Mouse (Mus musculus) MEL (cell line): ENCODE measurements around the gene Dhx30. TPM values are rescaled to one million over a fixed set of nuclear protein-coding genes. Genes with fewer than 3 reads are reported as not detected.

ENCODE experiments used
- DNase-seq: peaks from one replicate; pipeline ENCODE4 v3.0.0; 2011; ENCODE audit warnings: low read depth, low spot score
- H3K27ac ChIP-seq: 2 replicates; pipeline ENCODE4 v1.5.1; 2012; ENCODE audit warnings: low read depth, mild to moderate bottlenecking, control low read depth, low read length, moderate library complexity; ENCODE audit not compliant: control insufficient read depth
- H3K27me3 ChIP-seq, 2 experiments: fragments of 150-350 bp in 1 of 2; sonication (generic) in 1 of 2; 2 replicates each; pipeline ENCODE4 v1.6.1; 2012; ENCODE audit warnings: low read length in 2 of 2, mild to moderate bottlenecking in 2 of 2, improper control_type of control experiment in 1 of 2, moderate library complexity in 1 of 2; ENCODE audit not compliant: insufficient read depth in 2 of 2, control insufficient read depth in 1 of 2
- H3K36me3 ChIP-seq, 2 experiments: 2 replicates each; pipeline ENCODE4 v1.6.1; 2012 to 2014; ENCODE audit warnings: low read length in 2 of 2, improper control_type of control experiment in 1 of 2, inconsistent platforms in 1 of 2, mild to moderate bottlenecking in 1 of 2; ENCODE audit not compliant: insufficient read depth in 2 of 2, control insufficient read depth in 1 of 2
- H3K4me1 ChIP-seq, 2 experiments: fragments of 150-350 bp in 1 of 2; sonication (generic) in 1 of 2; 2 replicates each; pipeline ENCODE4 v1.6.1; 2012; ENCODE audit warnings: low read length in 2 of 2, improper control_type of control experiment in 1 of 2, mild to moderate bottlenecking in 1 of 2; ENCODE audit not compliant: insufficient read depth in 2 of 2, control insufficient read depth in 1 of 2
- H3K4me3 ChIP-seq, 2 experiments: fragments of 150-350 bp in 1 of 2; sonication (generic) in 1 of 2; 2 replicates each; pipeline ENCODE4 v1.5.1; 2012; ENCODE audit warnings: low read depth in 2 of 2, low read length in 2 of 2, mild to moderate bottlenecking in 2 of 2, moderate library complexity in 2 of 2, control low read depth in 1 of 2, improper control_type of control experiment in 1 of 2; ENCODE audit not compliant: control insufficient read depth in 1 of 2, insufficient read depth in 1 of 2
- H3K79me2 ChIP-seq: 2 replicates; pipeline ENCODE4 v1.6.1; 2012; ENCODE audit warnings: mild to moderate bottlenecking, low read length, moderate library complexity; ENCODE audit not compliant: control insufficient read depth, poor library complexity, insufficient read depth
- H3K9ac ChIP-seq: 2 replicates; pipeline ENCODE4 v1.6.1; 2012; ENCODE audit warnings: low read depth, mild to moderate bottlenecking, control low read depth, low read length, moderate library complexity; ENCODE audit not compliant: control insufficient read depth, poor library complexity, severe bottlenecking
- H3K9me3 ChIP-seq: fragments of 150-350 bp; sonication (generic); replicated peaks from 2 replicates; pipeline ENCODE4 v1.6.1; 2012; ENCODE audit warnings: mild to moderate bottlenecking, low read length, improper control_type of control experiment, moderate library complexity; ENCODE audit not compliant: insufficient read depth
- BHLHE40 ChIP-seq: IDR thresholded peaks from 2 replicates; pipeline ENCODE4 v1.6.1; 2012; ENCODE audit warnings: low read depth, mild to moderate bottlenecking, inconsistent platforms, low read length, improper control_type of control experiment, borderline replicate concordance
- CHD1 ChIP-seq: IDR thresholded peaks from 2 replicates; pipeline ENCODE4 v1.6.1; 2012; ENCODE audit warnings: low read depth, mild to moderate bottlenecking, inconsistent platforms, low read length, improper control_type of control experiment
- CTCF ChIP-seq, 3 experiments: IDR thresholded peaks in 2 of 3; conservative IDR thresholded peaks in 1 of 3; 2 replicates each; pipeline ENCODE4 v1.5.1; 2011 to 2012; ENCODE audit warnings: low read length in 3 of 3, low read depth in 2 of 3, mild to moderate bottlenecking in 2 of 3, improper control_type of control experiment in 1 of 3, inconsistent platforms in 1 of 3, mixed read lengths in 1 of 3, moderate library complexity in 1 of 3; ENCODE audit not compliant: control insufficient read depth in 1 of 3, insufficient read depth in 1 of 3, poor library complexity in 1 of 3, severe bottlenecking in 1 of 3
- HCFC1 ChIP-seq: IDR thresholded peaks from 2 replicates; pipeline ENCODE4 v1.6.1; 2012; ENCODE audit warnings: low read depth, mild to moderate bottlenecking, inconsistent platforms, low read length, improper control_type of control experiment, moderate library complexity
- JUND ChIP-seq: IDR thresholded peaks from 2 replicates; pipeline ENCODE4 v1.6.1; 2011; ENCODE audit warnings: low read depth, mild to moderate bottlenecking, improper control_type of control experiment, low read length
- MYB ChIP-seq: IDR thresholded peaks from 2 replicates; pipeline ENCODE4 v1.6.1; 2011; ENCODE audit warnings: mild to moderate bottlenecking, low read depth, low read length, improper control_type of control experiment
- POLR2AphosphoS5 ChIP-seq: IDR thresholded peaks from 2 replicates; pipeline ENCODE4 v1.6.1; 2012; ENCODE audit warnings: low read depth, borderline replicate concordance, mild to moderate bottlenecking, inconsistent platforms, low read length, moderate library complexity, mixed read lengths
- RCOR1 ChIP-seq: IDR thresholded peaks from 2 replicates; pipeline ENCODE4 v1.6.1; 2012; ENCODE audit warnings: low read depth, mild to moderate bottlenecking, inconsistent platforms, low read length, improper control_type of control experiment
- USF2 ChIP-seq, 2 experiments: IDR thresholded peaks; 2 replicates each; pipeline ENCODE4 v1.6.1; 2011 to 2012; ENCODE audit warnings: improper control_type of control experiment in 2 of 2, low read length in 2 of 2, borderline replicate concordance in 1 of 2, inconsistent platforms in 1 of 2, low read depth in 1 of 2, mild to moderate bottlenecking in 1 of 2; ENCODE audit not compliant: insufficient read depth in 1 of 2
- ZMIZ1 ChIP-seq: IDR thresholded peaks from 2 replicates; pipeline ENCODE4 v1.6.1; 2012; ENCODE audit warnings: low read depth, mild to moderate bottlenecking, inconsistent platforms, low read length, improper control_type of control experiment, moderate library complexity
- ZNF384 ChIP-seq: IDR thresholded peaks from 2 replicates; pipeline ENCODE4 v1.6.1; 2012; ENCODE audit warnings: low read depth, mild to moderate bottlenecking, inconsistent platforms, low read length, improper control_type of control experiment
- polyA plus RNA-seq, 2 experiments: library from polyadenylated mRNA; stranded (reverse) in 1 of 2; unstranded in 1 of 2; fragments of >175 nt in 1 of 2; fragments of >200 nt in 1 of 2; gene quantifications; 2 replicates each; pipeline versions ENCODE4 v1.2.1 to v1.2.4; 2012; ENCODE audit warnings: low replicate concordance in 2 of 2, low read depth in 1 of 2; ENCODE audit not compliant: insufficient read length in 2 of 2, insufficient read depth in 1 of 2, missing spikeins in 1 of 2
- total RNA-seq: library from RNA; depleted of rRNA; stranded (reverse); fragments of 300-350 nt; gene quantifications from 2 replicates; pipeline ENCODE4 v1.2.3, GENCODE M21; 2012

Dhx30 gene
- total and polyA plus RNA-seq, 3 experiments: 113 to 126 TPM; not detected in 1

DNA sequence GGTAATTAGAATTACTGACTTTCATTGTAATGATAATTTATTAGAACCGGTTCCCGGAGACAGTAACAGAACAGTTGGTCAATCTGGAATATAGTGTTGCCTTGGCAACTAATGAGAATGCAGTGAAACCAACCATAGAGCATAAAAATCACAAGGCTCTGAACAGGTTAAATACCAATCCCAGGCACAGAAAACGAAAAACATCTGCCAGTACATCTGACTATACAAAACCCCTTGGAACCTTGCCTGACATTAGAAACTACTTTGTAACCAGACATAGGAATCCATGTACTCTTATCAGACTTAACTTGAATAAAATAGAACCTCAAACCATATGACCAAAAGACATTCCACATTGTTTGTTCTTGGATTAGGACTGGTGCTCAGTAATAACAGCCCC is 69.8 kb downstream of the Dhx30 start:
- H3K4me3 ChIP-seq: no peak overlapping the region
- TF ChIP-seq CTCF (IDR thresholded peaks at IDR 0.05 in 2 of 3, conservative IDR thresholded peaks at IDR 0.05 in 1 of 3; ENCODE audit: control insufficient read depth in 1 of 3, insufficient read depth in 1 of 3, low read depth in 2 of 3, low read length in 3 of 3, poor library complexity in 1 of 3, severe bottlenecking in 1 of 3): no peak
- TF ChIP-seq ZMIZ1: no peak
- no peak overlapping the region for H3K9ac ChIP-seq
- H3K9me3 ChIP-seq: no peaks in the 10 kb centered on the region
- H3K79me2 ChIP-seq: no peaks in the 10 kb centered on the region
- no peaks in the 10 kb centered on the region; a peak in 1 of 4 replicates for H3K36me3 ChIP-seq
- H3K27me3 ChIP-seq: no peaks in the 10 kb centered on the region
- H3K27ac ChIP-seq: no peak overlapping the region
- no peaks in the 10 kb centered on the region for H3K4me1 ChIP-seq
- no peak for DNase-seq

DNA sequence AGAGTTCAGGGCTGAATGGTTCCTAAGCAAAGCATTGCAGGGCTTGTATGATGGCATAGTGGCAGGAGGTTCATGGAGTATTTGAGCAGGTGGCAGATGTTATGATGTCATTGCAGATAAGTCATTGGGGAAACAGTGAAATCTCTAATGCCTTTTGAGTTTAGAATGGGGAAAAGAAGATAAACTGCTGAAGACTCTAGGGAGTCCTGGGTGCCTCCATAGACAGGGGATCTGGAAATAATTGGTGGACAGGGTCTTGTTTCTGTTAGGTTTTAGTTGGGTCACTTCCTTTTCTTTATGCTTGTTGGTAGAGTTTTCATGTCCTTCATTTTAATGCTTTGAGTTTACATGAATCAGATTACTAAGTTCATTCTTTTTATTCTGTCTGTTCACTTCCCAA is 70.4 kb downstream of the Dhx30 start:
- Histone ChIP-seq H3K79me2 (no peaks in the 10 kb centered on the region), H3K27me3 (no peaks in the 10 kb centered on the region), H3K9me3 (no peaks in the 10 kb centered on the region), H3K4me3 (no peak overlapping the region), H3K27ac (no peak overlapping the region), H3K4me1 (no peaks in the 10 kb centered on the region), H3K36me3 (no peaks in the 10 kb centered on the region; a peak in 1 of 4 replicates), H3K9ac (no peak overlapping the region)
- DNase-seq: no peak
- TF ChIP-seq ZNF384 (no peak), CHD1 (no peak), USF2 (IDR thresholded peaks at IDR 0.05; ENCODE audit: borderline replicate concordance in 1 of 2, insufficient read depth in 1 of 2, low read depth in 1 of 2, low read length in 2 of 2) (no peak), BHLHE40 (no peak), MYB (no peak)

DNA sequence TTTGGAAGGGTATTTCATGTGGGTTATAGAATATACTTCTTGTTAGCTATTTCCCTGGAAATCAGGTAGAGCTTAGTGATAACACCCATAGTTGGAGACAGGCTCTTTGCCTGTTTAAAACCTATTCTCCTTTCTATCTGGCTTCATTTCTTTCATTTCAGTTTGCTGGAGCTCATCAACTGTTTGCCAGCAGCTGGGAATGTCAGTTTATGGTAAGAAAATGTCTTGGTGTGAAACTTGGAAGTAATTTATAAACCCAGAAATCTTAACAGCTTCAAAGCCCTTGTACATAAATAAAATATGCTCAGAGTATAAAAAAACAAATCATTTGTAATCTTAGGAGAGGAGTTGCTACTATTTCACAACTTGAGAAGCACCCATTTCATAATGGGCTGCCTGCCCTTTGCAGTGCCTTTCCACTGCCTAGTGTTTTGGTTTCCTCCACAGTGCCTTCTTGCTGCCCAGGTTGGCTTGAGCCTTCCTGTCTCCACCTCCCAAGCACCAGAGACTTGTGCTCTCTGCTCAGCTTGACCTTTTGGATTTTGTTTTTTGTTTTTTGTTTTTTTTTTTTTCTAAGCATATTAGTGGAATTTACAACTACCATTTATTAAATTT is 71.8 kb downstream of the Dhx30 start:
- Histone ChIP-seq H3K36me3 (no peaks in the 10 kb centered on the region; a peak in 1 of 4 replicates), H3K27ac (no peak overlapping the region)
- no peak for DNase-seq

More for the DNA sequence above, 71.8 kb downstream of the Dhx30 start:
- Histone ChIP-seq H3K4me3 (no peak overlapping the region), H3K27me3 (no peaks in the 10 kb centered on the region), H3K9ac (no peak overlapping the region), H3K79me2 (no peaks in the 10 kb centered on the region), H3K9me3 (no peaks in the 10 kb centered on the region), H3K4me1 (no peaks in the 10 kb centered on the region)
- TF ChIP-seq JUND: no peak
- TF ChIP-seq HCFC1: no peak
- TF ChIP-seq RCOR1: no peak
- TF ChIP-seq POLR2AphosphoS5: no peak
